Mouse (Mus musculus): ENCODE results near the gene Coro2a.

GRCm38 (mm10) chr4:46523324-46523723 is 78.7 kb downstream of the Coro2a start:
- TF ChIP-seq CTCF (IDR thresholded peaks at IDR 0.05) = no peak
- no peak for TF ChIP-seq POLR2A (IDR thresholded peaks at IDR 0.05; ENCODE audit: insufficient read depth, low read depth, low read length)
- no peak for TF ChIP-seq EP300 (IDR thresholded peaks at IDR 0.05; ENCODE audit: insufficient read depth, low read depth, low read length)

Data from heart, adult 2 months (tissue).